Mouse (Mus musculus) CD4-positive helper T cell, adult 2 months (primary cell): ENCODE measurements around the gene Gm49361.

Experiments
- DNase-seq: peaks from one replicate; pipeline ENCODE4 v3.0.0-alpha.2; 2012; ENCODE audit warnings: low read depth, missing footprints, low spot score

Gene Gm49361

GRCm38 (mm10) chr14:57621699-57622098, 124.2 kb downstream of the Gm49361 start:
- no peak for DNase-seq

- no peak for DNase-seq
Observed at GRCm38 (mm10) chr14:57620598-57621236, 125.2 kb downstream of the Gm49361 start.

- DNase-seq: peak; percentile 44
Observed at GRCm38 (mm10) chr14:57619487-57619886, 126.4 kb downstream of the Gm49361 start.

- DNase-seq: peak; percentile 7
Observed at GRCm38 (mm10) chr14:57617675-57618074, 128.2 kb downstream of the Gm49361 start.

GRCm38 (mm10) chr14:57616339-57616965, 129.5 kb downstream of the Gm49361 start:
- DNase-seq: peak; percentile 52

- DNase-seq: no peak
Observed at GRCm38 (mm10) chr14:57615828-57616227, 130.1 kb downstream of the Gm49361 start.

GRCm38 (mm10) chr14:57611034-57611433, 134.9 kb downstream of the Gm49361 start:
- DNase-seq: peak; percentile 32

GRCm38 (mm10) chr14:57609816-57610329, 136.0 kb downstream of the Gm49361 start:
- DNase-seq: no peak

GRCm38 (mm10) chr14:57607500-57607899, 138.4 kb downstream of the Gm49361 start:
- DNase-seq: no peak

GRCm38 (mm10) chr14:57606663-57607365, 139.1 kb downstream of the Gm49361 start:
- DNase-seq: no peak

GRCm38 (mm10) chr14:57593279-57593678, 152.6 kb downstream of the Gm49361 start:
- peak; percentile 17 for DNase-seq
